Mouse (Mus musculus) kidney, postnatal 0 days (tissue): ENCODE results near the gene Ak5. TPM values are rescaled to one million over a fixed set of nuclear protein-coding genes. Genes with fewer than 3 reads are reported as not detected.

Experiments used
- ATAC-seq: fragments of 200-750 bp; cut with Nextera tagmentation; replicated peaks from 2 replicates; pipeline ENCODE4 v1.8.0; 2017; ENCODE audit warnings: low read depth, moderate number of reproducible peaks, moderate TSS enrichment, moderate library complexity; ENCODE audit not compliant: low FRiP score
- DNase-seq: peaks from one replicate; pipeline ENCODE4 v3.0.0-alpha.2; 2016; ENCODE audit warnings: low spot score
- H3K27ac ChIP-seq: fragments of 300-500 bp; sonication (generic); 2 replicates; pipeline ENCODE4 v1.5.1; 2014; ENCODE audit warnings: mild to moderate bottlenecking
- H3K27me3 ChIP-seq: fragments of 300-500 bp; sonication (generic); 2 replicates; pipeline ENCODE4 v1.6.1; 2014; ENCODE audit warnings: low read length, mixed read lengths; ENCODE audit not compliant: insufficient read depth
- H3K36me3 ChIP-seq: fragments of 300-500 bp; sonication (generic); 2 replicates; pipeline ENCODE4 v1.6.1; 2014; ENCODE audit warnings: low read length, mixed read lengths; ENCODE audit not compliant: insufficient read depth
- H3K4me1 ChIP-seq: fragments of 300-500 bp; sonication (generic); replicated peaks from 2 replicates; pipeline ENCODE4 v1.6.1; 2014; ENCODE audit warnings: antibody characterized with exemption, low read length, mixed read lengths; ENCODE audit not compliant: insufficient read depth
- H3K4me2 ChIP-seq: fragments of 300-500 bp; sonication (generic); 2 replicates; pipeline ENCODE4 v1.6.1; 2014; ENCODE audit warnings: mild to moderate bottlenecking, low read length, moderate library complexity, mixed read lengths
- H3K4me3 ChIP-seq: fragments of 300-500 bp; sonication (generic); replicated peaks from 2 replicates; pipeline ENCODE4 v1.5.1; 2014; ENCODE audit warnings: low read depth, low read length
- H3K9ac ChIP-seq: fragments of 300-500 bp; sonication (generic); 2 replicates; pipeline ENCODE4 v1.6.1; 2014; ENCODE audit warnings: low read depth, low read length
- H3K9me3 ChIP-seq: fragments of 300-500 bp; sonication (generic); replicated peaks from 2 replicates; pipeline ENCODE4 v1.6.1; 2016; ENCODE audit warnings: low read length, inconsistent platforms, mixed read lengths
- CTCF ChIP-seq: IDR thresholded peaks from 2 replicates; pipeline ENCODE4 v1.5.1; 2016; ENCODE audit warnings: antibody characterized with exemption, low read depth, mild to moderate bottlenecking, moderate library complexity
- WGBS: fragments of 180-500 bp; shearing (Covaris S2); extraction: QIAGEN DNeasy Blood & Tissue Kit; methylation state at CpG from one replicate; pipeline ENCODE4 v1.1.7; 2014; 5-methylcytosine and 5-hydroxymethylcytosine counted together
- polyA plus RNA-seq: library from polyadenylated mRNA; unstranded; fragments of >200 nt; fragmentation: Nextera tagmentation; extraction: Ambion mirVana; gene quantifications from 2 replicates; pipeline ENCODE4 v1.2.1, GENCODE M21; 2015

Ak5 gene
- polyA plus RNA-seq, 1 experiment from 2014 or later: 4.6 TPM

- Histone ChIP-seq H3K9me3 (no peaks in the 10 kb centered on the region), H3K36me3 (0 out of 2 replicates have a peak, but pooled peaks cover 10% of the 10 kb centered on the region), H3K4me3 (no peak overlapping the region), H3K4me1 (no peaks in the 10 kb centered on the region), H3K27ac (no peak overlapping the region), H3K9ac (no peak overlapping the region), H3K27me3 (no peaks in the 10 kb centered on the region), H3K4me2 (no peak overlapping the region)
- ATAC-seq: no peak
- 94% methylated on average over 7 of the region's 7 CpGs for WGBS
- no peak for TF ChIP-seq CTCF
- DNase-seq: no peak
These were observed 235.5 kb downstream of the Ak5 start for GRCm38 (mm10) chr3:152432677-152433076.

DNA sequence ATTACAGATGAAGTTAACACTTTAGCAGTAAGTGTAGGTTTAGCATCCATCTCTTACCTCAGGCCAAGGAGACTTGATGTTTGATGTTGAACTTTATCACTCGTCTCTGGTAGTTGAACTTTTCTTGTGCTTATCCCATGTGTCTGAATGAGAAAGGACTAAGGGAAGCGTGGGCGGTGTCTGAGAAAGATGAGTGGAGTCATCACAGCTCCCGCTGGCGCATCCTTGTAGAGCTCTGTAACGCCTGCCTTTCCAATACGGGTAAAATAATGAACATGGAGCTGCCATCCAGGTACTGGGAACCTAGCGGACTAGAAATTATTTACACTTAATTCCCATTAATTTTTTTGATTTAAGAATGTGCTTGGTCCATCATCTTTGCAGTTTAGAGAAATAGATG, 239.2 kb downstream of the Ak5 start:
- Histone ChIP-seq H3K4me2 (no peak overlapping the region), H3K4me1 (no peaks in the 10 kb centered on the region), H3K27me3 (no peaks in the 10 kb centered on the region), H3K36me3 (peaks cover 16% of the 10 kb centered on the region; the same call in 1 of the 2 replicates), H3K4me3 (no peak overlapping the region), H3K9ac (no peak overlapping the region), H3K9me3 (no peaks in the 10 kb centered on the region), H3K27ac (no peak overlapping the region)
- no peak for TF ChIP-seq CTCF
- 91% methylated on average over 8 of the region's 8 CpGs for WGBS
- DNase-seq: no peak
- no peak for ATAC-seq

Other genes with a start within 250 kb of the Ak5 start
- 48.5 and 55.3 TPM in 2 replicates for gene Pigk, start 45.7 kb upstream of the Ak5 start, polyA plus RNA-seq